Mouse (Mus musculus): ENCODE measurements around the gene Auts2. TPM values are rescaled to one million over a fixed set of nuclear protein-coding genes. Genes with fewer than 3 reads are reported as not detected.

Auts2 gene
- polyA plus RNA-seq, 1 experiment from 2014 or later: 7.5 TPM

DNA sequence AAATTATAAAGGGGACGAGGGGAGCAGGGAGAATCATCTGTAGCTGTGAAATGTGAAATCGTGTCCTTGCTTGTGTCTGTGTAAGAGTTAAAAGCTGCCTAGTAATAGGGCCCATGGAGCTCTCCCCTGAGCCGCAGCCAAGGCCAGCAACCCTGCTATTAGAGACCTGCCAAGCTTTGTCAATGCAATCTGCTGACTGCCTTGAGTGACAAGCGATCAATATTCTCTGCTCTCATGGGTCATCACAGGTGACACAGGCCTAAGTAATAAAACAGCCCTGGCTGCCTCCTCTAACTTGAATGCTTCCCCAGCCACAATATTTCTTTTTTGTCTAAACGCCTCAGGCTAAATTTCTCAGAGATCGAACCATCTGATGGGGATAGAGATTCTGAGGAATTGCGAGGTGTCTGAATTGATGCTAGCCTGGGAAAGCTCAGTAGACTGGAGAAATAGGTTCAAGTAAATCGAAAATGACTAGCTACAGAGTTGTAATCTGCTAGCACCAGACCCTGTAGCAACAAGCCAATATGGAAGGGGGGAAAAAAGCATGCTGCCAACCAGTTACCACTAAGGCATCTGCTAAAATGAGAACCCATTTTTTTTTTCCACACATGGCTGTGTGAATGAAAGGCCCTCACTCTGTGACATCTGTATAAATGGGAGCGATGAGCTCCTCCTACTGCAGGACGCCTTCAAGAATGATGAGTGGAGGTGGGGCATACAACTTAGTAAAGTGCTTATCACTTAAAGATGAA lies 453.5 kb downstream of the Auts2 start:
- no peak for DNase-seq (ENCODE audit: low spot score)
- no peak overlapping the region for H3K9ac ChIP-seq (ENCODE audit: low read depth, low read length)
- H3K9me3 ChIP-seq (replicated peaks; ENCODE audit: low read length): no peaks in the 10 kb centered on the region
- H3K27me3 ChIP-seq (ENCODE audit: insufficient read depth, low read length): no peaks in the 10 kb centered on the region
- H3K4me1 ChIP-seq (replicated peaks; ENCODE audit: insufficient read depth, low read length): no peaks in the 10 kb centered on the region
- TF ChIP-seq CTCF (IDR thresholded peaks at IDR 0.05; ENCODE audit: low read depth): no peak
- H3K36me3 ChIP-seq (ENCODE audit: insufficient read depth, low read length): no peaks in the 10 kb centered on the region
- ATAC-seq (replicated peaks; ENCODE audit: low FRiP score, low read depth): no peak
- no peak overlapping the region for H3K4me2 ChIP-seq (ENCODE audit: low read length)
- H3K4me3 ChIP-seq (replicated peaks; ENCODE audit: low read depth, low read length): no peak overlapping the region
- 88% methylated on average over 10 of the region's 10 CpGs for WGBS
- no peak overlapping the region for H3K27ac ChIP-seq

DNA sequence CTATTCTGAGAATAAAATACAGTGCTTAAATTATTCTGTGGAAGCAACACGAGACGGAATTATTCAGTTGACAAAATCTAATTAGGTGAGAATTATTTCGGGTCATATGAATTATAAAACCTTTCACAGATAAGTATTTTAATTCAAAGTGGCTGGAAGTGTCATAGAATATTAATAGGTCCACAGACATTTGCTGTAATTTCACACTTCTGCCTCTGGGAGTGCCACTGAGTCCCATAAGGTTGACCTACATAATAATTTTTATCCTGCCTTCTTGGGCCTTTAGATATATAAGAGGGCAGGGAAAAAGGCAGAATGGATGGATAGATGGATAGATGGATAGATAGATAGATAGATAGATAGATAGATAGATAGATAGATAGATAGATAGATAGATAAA lies 454.6 kb downstream of the Auts2 start:
- Histone ChIP-seq H3K4me2 (ENCODE audit: low read length) (no peak overlapping the region), H3K9me3 (replicated peaks; ENCODE audit: low read length) (no peaks in the 10 kb centered on the region), H3K4me3 (replicated peaks; ENCODE audit: low read depth, low read length) (no peak overlapping the region), H3K36me3 (ENCODE audit: insufficient read depth, low read length) (no peaks in the 10 kb centered on the region), H3K4me1 (replicated peaks; ENCODE audit: insufficient read depth, low read length) (no peaks in the 10 kb centered on the region), H3K27me3 (ENCODE audit: insufficient read depth, low read length) (no peaks in the 10 kb centered on the region), H3K27ac (no peak overlapping the region), H3K9ac (ENCODE audit: low read depth, low read length) (no peak overlapping the region)
- WGBS: 72% methylated on average over 3 of the region's 3 CpGs
- DNase-seq (ENCODE audit: low spot score) (peak; percentile 54), ATAC-seq (replicated peaks; ENCODE audit: low FRiP score, low read depth) (no peak)
- peak; percentile 37; the same call in 1 of the 2 replicates for TF ChIP-seq CTCF (IDR thresholded peaks at IDR 0.05; ENCODE audit: low read depth)

DNA sequence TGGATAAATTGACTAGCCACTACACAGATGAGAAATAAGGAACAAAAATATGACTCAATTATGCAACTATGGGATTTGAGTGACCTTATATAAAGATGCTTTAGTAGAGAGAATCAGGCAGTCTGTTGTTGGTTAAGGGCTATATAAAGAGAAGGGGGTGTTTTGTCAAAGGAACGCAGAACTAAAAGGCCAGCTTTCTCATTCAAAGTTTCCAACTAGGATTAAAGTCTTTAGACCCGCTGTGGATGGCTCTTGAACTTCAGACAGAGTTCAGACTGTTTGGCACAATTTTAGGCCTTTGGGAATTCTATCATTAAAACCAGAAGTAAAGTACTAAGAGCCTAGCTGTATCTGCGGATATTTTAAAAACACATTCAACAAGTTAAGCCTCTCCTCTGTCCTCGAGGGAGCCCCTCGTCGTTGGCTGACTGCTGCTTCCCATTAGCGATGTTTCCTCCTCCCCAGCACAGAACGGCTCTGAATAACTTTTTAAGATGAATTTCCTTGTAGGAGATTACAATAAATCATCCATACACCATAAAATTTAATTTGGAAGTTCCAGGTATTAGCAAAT lies 459.3 kb downstream of the Auts2 start:
- 37% methylated on average over 8 of the region's 8 CpGs for WGBS
- no peaks in the 10 kb centered on the region for H3K27me3 ChIP-seq (ENCODE audit: insufficient read depth, low read length)
- H3K4me1 ChIP-seq (replicated peaks; ENCODE audit: insufficient read depth, low read length): no peaks in the 10 kb centered on the region
- no peak for TF ChIP-seq CTCF (IDR thresholded peaks at IDR 0.05; ENCODE audit: low read depth)
- H3K4me3 ChIP-seq (replicated peaks; ENCODE audit: low read depth, low read length): no peak overlapping the region
- ATAC-seq (replicated peaks; ENCODE audit: low FRiP score, low read depth) (no peak), DNase-seq (ENCODE audit: low spot score) (no peak)
- no peaks in the 10 kb centered on the region for H3K36me3 ChIP-seq (ENCODE audit: insufficient read depth, low read length)
- H3K4me2 ChIP-seq (ENCODE audit: low read length): no peak overlapping the region
- no peak overlapping the region for H3K27ac ChIP-seq
- no peak overlapping the region for H3K9ac ChIP-seq (ENCODE audit: low read depth, low read length)
- no peaks in the 10 kb centered on the region for H3K9me3 ChIP-seq (replicated peaks; ENCODE audit: low read length)

GRCm38 (mm10) chr5:132075942-132076341 lies 467.2 kb downstream of the Auts2 start:
- DNase-seq (ENCODE audit: low spot score) (no peak), ATAC-seq (replicated peaks; ENCODE audit: low FRiP score, low read depth) (no peak)
- H3K9ac ChIP-seq (ENCODE audit: low read depth, low read length): no peak overlapping the region
- TF ChIP-seq CTCF (IDR thresholded peaks at IDR 0.05; ENCODE audit: low read depth): no peak
- H3K27ac ChIP-seq: no peak overlapping the region
- H3K27me3 ChIP-seq (ENCODE audit: insufficient read depth, low read length): no peaks in the 10 kb centered on the region
- whole genome bisulfite sequencing: 91% methylated on average over 2 of the region's 2 CpGs
- no peak overlapping the region for H3K4me3 ChIP-seq (replicated peaks; ENCODE audit: low read depth, low read length)
- H3K36me3 ChIP-seq (ENCODE audit: insufficient read depth, low read length): no peaks in the 10 kb centered on the region
- H3K9me3 ChIP-seq (replicated peaks; ENCODE audit: low read length): no peaks in the 10 kb centered on the region
- no peak overlapping the region for H3K4me2 ChIP-seq (ENCODE audit: low read length)
- H3K4me1 ChIP-seq (replicated peaks; ENCODE audit: insufficient read depth, low read length): peaks cover 30% of the 10 kb centered on the region

DNA sequence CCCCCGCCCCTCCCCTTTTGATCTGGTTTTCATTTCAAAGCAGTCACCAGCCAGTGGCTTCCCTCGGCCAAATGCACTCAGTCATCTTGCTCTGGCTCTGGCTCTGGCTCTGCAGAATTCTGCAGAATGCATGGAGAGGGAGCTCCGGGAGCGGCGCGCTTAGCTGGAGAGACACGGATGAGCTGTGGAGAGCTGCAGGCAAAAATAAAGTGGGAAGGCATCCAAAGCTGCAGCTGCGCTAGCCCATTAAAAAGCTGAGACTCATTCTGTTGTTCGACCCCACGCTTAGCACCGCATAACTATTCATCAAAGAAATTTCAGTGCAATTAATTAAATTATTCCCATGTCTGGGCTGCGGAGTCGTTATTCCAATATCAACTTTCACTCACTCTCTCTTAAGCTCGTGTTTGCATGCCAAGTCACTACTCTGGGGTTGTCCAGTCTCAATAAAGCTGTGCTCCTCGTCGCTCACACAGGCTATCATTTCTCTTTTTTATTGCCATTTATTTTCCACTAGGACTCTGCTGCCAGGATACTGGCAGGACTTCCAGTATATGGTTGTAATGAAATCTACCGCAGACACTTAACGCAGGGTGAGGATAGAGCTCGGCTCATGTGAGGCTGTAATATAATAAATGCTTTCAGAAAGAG lies 468.3 kb downstream of the Auts2 start:
- WGBS: 14% methylated on average over 19 of the region's 19 CpGs
- no peak for TF ChIP-seq CTCF (IDR thresholded peaks at IDR 0.05; ENCODE audit: low read depth)
- no peaks in the 10 kb centered on the region for H3K9me3 ChIP-seq (replicated peaks; ENCODE audit: low read length)
- H3K4me2 ChIP-seq (ENCODE audit: low read length): peak overlapping the region; percentile 30
- peaks cover 30% of the 10 kb centered on the region for H3K4me1 ChIP-seq (replicated peaks; ENCODE audit: insufficient read depth, low read length)
- 0 out of 2 replicates have a peak overlapping the region, but pooled peaks have one; percentile 4 for H3K4me3 ChIP-seq (replicated peaks; ENCODE audit: low read depth, low read length)
- ATAC-seq (replicated peaks; ENCODE audit: low FRiP score, low read depth) (no peak; the same call in 1 of the 2 replicates), DNase-seq (ENCODE audit: low spot score) (peak; percentile 89)
- H3K27ac ChIP-seq: no peak overlapping the region
- H3K9ac ChIP-seq (ENCODE audit: low read depth, low read length): no peak overlapping the region
- H3K27me3 ChIP-seq (ENCODE audit: insufficient read depth, low read length): no peaks in the 10 kb centered on the region
- H3K36me3 ChIP-seq (ENCODE audit: insufficient read depth, low read length): no peaks in the 10 kb centered on the region

GRCm38 (mm10) chr5:132074360-132074723 lies 468.8 kb downstream of the Auts2 start:
- Histone ChIP-seq H3K36me3 (ENCODE audit: insufficient read depth, low read length) (no peaks in the 10 kb centered on the region), H3K27ac (no peak overlapping the region), H3K4me3 (replicated peaks; ENCODE audit: low read depth, low read length) (0 out of 2 replicates have a peak overlapping the region, but pooled peaks have one; percentile 4), H3K4me2 (ENCODE audit: low read length) (peak overlapping the region; percentile 30), H3K9me3 (replicated peaks; ENCODE audit: low read length) (no peaks in the 10 kb centered on the region), H3K9ac (ENCODE audit: low read depth, low read length) (no peak overlapping the region), H3K27me3 (ENCODE audit: insufficient read depth, low read length) (no peaks in the 10 kb centered on the region), H3K4me1 (replicated peaks; ENCODE audit: insufficient read depth, low read length) (peaks cover 30% of the 10 kb centered on the region)
- DNase-seq (ENCODE audit: low spot score): peak; percentile 83
- WGBS: 18% methylated on average over 11 of the region's 11 CpGs
- no peak for TF ChIP-seq CTCF (IDR thresholded peaks at IDR 0.05; ENCODE audit: low read depth)
- no peak; the same call in 1 of the 2 replicates for ATAC-seq (replicated peaks; ENCODE audit: low FRiP score, low read depth)

Measured in kidney, postnatal 0 days (tissue).